Mouse (Mus musculus) liver, adult 2 months (tissue): ENCODE measurements at regions not wholly inside any gene's neighbourhood (a gene's known extent, or its start where the extent isn't known, plus 50 kb on each side); places are given as distances from the start of the nearest gene placed in this dataset.

Experiments used
- DNase-seq: peaks from one replicate; pipeline ENCODE4 v3.0.0-alpha.2; 2011; ENCODE audit warnings: low read depth, low spot score; ENCODE audit errors: extremely low read depth
- H3K27ac ChIP-seq: fragments of 200-500 bp; replicated peaks from 2 replicates; pipeline ENCODE4 v1.5.1; 2012; ENCODE audit warnings: low read depth, mild to moderate bottlenecking, control low read depth, inconsistent platforms, low read length; ENCODE audit not compliant: insufficient read depth
- H3K27me3 ChIP-seq: fragments of 200-500 bp; 2 replicates; pipeline ENCODE4 v1.6.1; 2012; ENCODE audit warnings: mild to moderate bottlenecking, moderate library complexity, low read length, inconsistent platforms; ENCODE audit not compliant: control insufficient read depth, insufficient read depth
- H3K36me3 ChIP-seq: fragments of 200-500 bp; 2 replicates; pipeline ENCODE4 v1.6.1; 2012; ENCODE audit warnings: low read length, inconsistent platforms; ENCODE audit not compliant: control insufficient read depth, insufficient read depth
- H3K4me1 ChIP-seq: fragments of 200-500 bp; 2 replicates; pipeline ENCODE4 v1.6.1; 2011; ENCODE audit warnings: low read length; ENCODE audit not compliant: control insufficient read depth, insufficient read depth
- H3K4me3 ChIP-seq: fragments of 200-500 bp; 2 replicates; pipeline ENCODE4 v1.5.1; 2011; ENCODE audit warnings: low read depth, mild to moderate bottlenecking, control low read depth, low read length, moderate library complexity; ENCODE audit not compliant: insufficient read depth
- H3K79me2 ChIP-seq: fragments of 200-500 bp; 2 replicates; pipeline ENCODE4 v1.6.1; 2012; ENCODE audit warnings: inconsistent platforms, mild to moderate bottlenecking, low read length, moderate library complexity; ENCODE audit not compliant: control insufficient read depth, insufficient read depth
- H3K9ac ChIP-seq: fragments of 200-500 bp; 2 replicates; pipeline ENCODE4 v1.6.1; 2012; ENCODE audit warnings: low read depth, mild to moderate bottlenecking, control low read depth, inconsistent platforms, low read length
- CTCF ChIP-seq: fragments of 200-500 bp; IDR thresholded peaks from 2 replicates; pipeline ENCODE4 v1.5.1; 2011; ENCODE audit warnings: low read depth, low read length, control low read depth
- POLR2A ChIP-seq: fragments of 200-500 bp; IDR thresholded peaks from 2 replicates; pipeline ENCODE4 v1.6.1; 2011; ENCODE audit warnings: low read length, control low read depth; ENCODE audit not compliant: insufficient read depth; ENCODE audit errors: extremely low read depth
- WGBS: fragments of 180-500 bp; shearing (Covaris S2); methylation state at CpG from one replicate; pipeline ENCODE4 v1.1.7; 2018; 5-methylcytosine and 5-hydroxymethylcytosine counted together

DNA sequence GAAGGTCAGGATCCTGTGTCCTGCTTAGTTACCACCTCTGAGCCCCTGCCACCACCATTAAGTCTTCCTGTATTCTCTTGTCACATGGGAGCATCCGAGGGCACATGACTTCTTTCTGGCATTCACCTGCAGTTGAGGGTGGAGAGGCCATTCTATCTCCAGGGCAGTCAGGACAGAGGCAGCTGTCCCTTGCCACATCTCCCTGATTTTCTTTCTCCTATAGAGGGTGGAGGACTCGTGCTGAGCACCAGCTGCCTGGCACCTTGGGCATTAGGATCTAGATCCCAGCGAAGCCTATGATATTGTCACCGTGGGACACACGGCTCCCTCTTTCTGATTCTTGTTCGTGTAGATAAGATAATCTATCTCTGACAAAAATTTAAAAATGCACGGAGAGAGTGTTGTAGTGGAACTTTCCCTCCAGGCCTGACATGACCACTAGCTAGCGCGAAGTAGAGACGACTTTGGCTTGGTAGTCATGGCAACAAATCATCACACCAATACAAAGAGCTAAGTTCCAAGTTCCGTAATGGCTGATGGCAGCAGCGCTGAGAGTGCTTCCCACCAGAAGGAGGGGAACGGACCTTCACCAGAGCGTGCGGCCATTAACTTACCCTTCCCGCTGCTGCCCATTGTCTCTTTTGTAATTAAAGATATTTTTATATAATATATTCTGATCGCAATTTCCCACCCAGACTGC is 137.7 kb downstream of the Ipmk start:
- no peak overlapping the region for H3K27ac ChIP-seq
- TF ChIP-seq POLR2A, result no peak
- no peak for TF ChIP-seq CTCF
- no peak overlapping the region for H3K4me3 ChIP-seq
- no peaks in the 10 kb centered on the region for H3K4me1 ChIP-seq
- no peaks in the 10 kb centered on the region for H3K27me3 ChIP-seq
- no peak for DNase-seq
- no peaks in the 10 kb centered on the region for H3K36me3 ChIP-seq
- no peaks in the 10 kb centered on the region for H3K79me2 ChIP-seq
- 83% methylated on average over 17 of the region's 17 CpGs for WGBS
- H3K9ac ChIP-seq, result no peak overlapping the region

GRCm38 (mm10) chr10:71489791-71490190 is 142.2 kb downstream of the Ipmk start:
- Histone ChIP-seq H3K27ac (no peak overlapping the region), H3K36me3 (no peaks in the 10 kb centered on the region), H3K79me2 (no peaks in the 10 kb centered on the region), H3K27me3 (no peaks in the 10 kb centered on the region), H3K9ac (no peak overlapping the region), H3K4me3 (no peak overlapping the region), H3K4me1 (no peaks in the 10 kb centered on the region)
- WGBS, result 92% methylated on average over 7 of the region's 7 CpGs
- TF ChIP-seq POLR2A (no peak), CTCF (no peak)
- DNase-seq, result no peak

DNA sequence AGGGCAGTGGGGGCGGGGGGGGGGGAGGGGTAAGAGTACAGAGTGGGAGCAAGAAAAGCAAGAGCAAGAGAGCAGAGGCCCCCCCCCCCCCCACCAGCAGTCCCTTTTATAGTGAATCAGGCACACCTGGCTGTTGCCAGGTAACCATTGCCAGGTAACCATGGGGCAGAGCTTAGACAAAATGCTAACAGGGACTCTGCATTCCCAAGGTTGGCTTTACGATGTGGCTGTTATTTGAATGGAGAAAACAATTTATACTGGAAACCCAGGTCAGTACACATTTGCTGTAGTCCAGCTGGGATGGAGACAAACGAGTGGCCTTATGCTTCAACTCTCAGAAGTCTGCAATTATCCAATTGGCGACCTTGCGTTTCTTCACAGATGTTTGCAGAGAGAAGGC is 154.5 kb downstream of the Ipmk start:
- Histone ChIP-seq H3K9ac (no peak overlapping the region), H3K4me3 (no peak overlapping the region), H3K36me3 (no peaks in the 10 kb centered on the region), H3K27me3 (no peaks in the 10 kb centered on the region), H3K79me2 (no peaks in the 10 kb centered on the region), H3K4me1 (no peaks in the 10 kb centered on the region), H3K27ac (no peak overlapping the region)
- no peak for DNase-seq
- no peak for TF ChIP-seq POLR2A
- no peak for TF ChIP-seq CTCF
- WGBS, result 22% methylated on average over 4 of the region's 5 CpGs

GRCm38 (mm10) chr10:71504219-71504618 is 156.7 kb downstream of the Ipmk start:
- H3K27me3 ChIP-seq, result no peaks in the 10 kb centered on the region
- no peak overlapping the region for H3K9ac ChIP-seq
- H3K27ac ChIP-seq, result no peak overlapping the region
- H3K4me3 ChIP-seq, result no peak overlapping the region
- no peaks in the 10 kb centered on the region for H3K79me2 ChIP-seq
- WGBS, result 88% methylated on average over 1 of the region's 1 CpGs
- TF ChIP-seq POLR2A, result no peak
- TF ChIP-seq CTCF, result no peak
- no peaks in the 10 kb centered on the region for H3K4me1 ChIP-seq
- no peaks in the 10 kb centered on the region for H3K36me3 ChIP-seq
- no peak for DNase-seq

DNA sequence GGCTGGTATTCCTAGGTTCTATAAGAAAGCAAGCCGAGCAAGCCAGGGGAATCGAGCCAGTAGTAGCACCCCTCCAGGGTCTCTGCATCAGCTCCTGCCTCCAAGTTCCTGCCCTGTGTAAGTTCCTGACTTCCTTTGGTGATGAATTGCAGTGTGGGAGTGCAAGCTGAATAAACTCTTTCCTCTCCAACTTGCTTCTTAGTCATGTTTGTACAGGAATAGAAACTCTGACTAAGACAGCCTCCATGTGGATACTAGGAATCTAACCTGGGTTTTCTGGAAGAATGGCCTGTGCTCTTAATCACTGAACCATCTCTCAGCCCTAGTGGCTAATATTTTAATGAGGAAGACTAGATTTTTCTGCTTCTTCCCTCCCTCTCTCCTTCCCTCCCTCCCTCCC is 177.7 kb downstream of the Ipmk start:
- no peak overlapping the region for H3K27ac ChIP-seq
- no peaks in the 10 kb centered on the region for H3K27me3 ChIP-seq
- WGBS, result 89% methylated on average over 2 of the region's 2 CpGs
- TF ChIP-seq POLR2A (no peak), CTCF (no peak)
- no peak overlapping the region for H3K4me3 ChIP-seq
- no peaks in the 10 kb centered on the region for H3K4me1 ChIP-seq
- H3K79me2 ChIP-seq, result no peaks in the 10 kb centered on the region
- H3K9ac ChIP-seq, result no peak overlapping the region
- DNase-seq, result no peak
- no peaks in the 10 kb centered on the region for H3K36me3 ChIP-seq

- Histone ChIP-seq H3K27me3 (no peaks in the 10 kb centered on the region), H3K27ac (no peak overlapping the region), H3K4me3 (no peak overlapping the region), H3K36me3 (no peaks in the 10 kb centered on the region), H3K79me2 (no peaks in the 10 kb centered on the region), H3K4me1 (no peaks in the 10 kb centered on the region), H3K9ac (no peak overlapping the region)
- DNase-seq, result no peak
- TF ChIP-seq POLR2A (no peak), CTCF (no peak)
- WGBS, result 89% methylated on average over 2 of the region's 2 CpGs
These were observed 186.2 kb downstream of the Ipmk start for GRCm38 (mm10) chr10:71533759-71534158.
